Mouse (Mus musculus): ENCODE data around the gene 9330161L09Rik. TPM values are rescaled to one million over a fixed set of nuclear protein-coding genes. Genes with fewer than 3 reads are reported as not detected.

9330161L09Rik gene
- 1.8 TPM for polyA plus RNA-seq (2017; shearing (Covaris generic))

DNA sequence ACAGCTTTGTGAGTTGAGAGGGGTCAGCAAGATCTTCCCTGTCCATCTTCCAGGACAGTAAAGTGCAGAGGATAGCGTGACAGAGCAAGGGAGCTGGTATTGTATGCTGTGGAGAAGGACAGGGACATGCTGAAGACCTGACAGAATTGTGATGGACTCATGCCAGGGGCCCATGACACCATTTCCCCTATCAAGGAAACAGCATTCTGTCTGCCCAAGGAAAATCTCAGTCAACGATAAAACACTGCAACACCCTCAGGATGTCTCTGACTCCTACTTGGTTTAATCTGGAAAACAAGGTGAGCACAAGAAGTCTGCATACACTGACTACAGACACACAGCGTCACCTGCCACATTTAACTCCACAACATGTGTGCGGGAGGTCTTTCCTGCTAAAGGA lies at the start of gene 9330161L09Rik:
TSS of gene 9330161L09Rik (minus strand) at position 101 of the 400 bp plus-strand sequence.

GRCm38 (mm10) chr12:103457140-103457539 lies 49.5 kb upstream of the 9330161L09Rik start, which contains the start of gene Ifi27l2b:
TSS of gene Ifi27l2b (minus strand) at chr12:103457223.

DNA sequence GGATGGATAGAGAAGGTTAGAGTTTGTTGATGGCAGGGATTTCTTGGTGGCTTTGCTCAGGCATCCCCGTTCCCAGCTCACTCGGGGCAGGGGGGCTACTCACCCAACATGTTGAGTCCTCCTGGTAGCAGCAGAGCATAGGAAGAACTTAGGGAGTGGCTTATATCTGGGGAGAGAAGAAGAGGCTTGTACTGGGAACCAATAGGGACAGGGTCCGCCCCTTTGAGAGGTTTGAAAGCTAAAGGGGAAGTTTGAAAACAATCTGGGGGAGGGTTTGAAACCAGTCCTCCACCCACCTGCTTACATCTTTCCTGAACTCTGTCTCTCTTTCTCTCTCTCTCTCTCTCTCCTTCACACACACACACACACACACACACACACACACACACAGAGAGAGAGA lies 35.9 kb upstream of the 9330161L09Rik start, which contains the start of gene Ifi27l2a:
TSS of gene Ifi27l2a (minus strand) at position 157 of the 400 bp plus-strand sequence.

DNA sequence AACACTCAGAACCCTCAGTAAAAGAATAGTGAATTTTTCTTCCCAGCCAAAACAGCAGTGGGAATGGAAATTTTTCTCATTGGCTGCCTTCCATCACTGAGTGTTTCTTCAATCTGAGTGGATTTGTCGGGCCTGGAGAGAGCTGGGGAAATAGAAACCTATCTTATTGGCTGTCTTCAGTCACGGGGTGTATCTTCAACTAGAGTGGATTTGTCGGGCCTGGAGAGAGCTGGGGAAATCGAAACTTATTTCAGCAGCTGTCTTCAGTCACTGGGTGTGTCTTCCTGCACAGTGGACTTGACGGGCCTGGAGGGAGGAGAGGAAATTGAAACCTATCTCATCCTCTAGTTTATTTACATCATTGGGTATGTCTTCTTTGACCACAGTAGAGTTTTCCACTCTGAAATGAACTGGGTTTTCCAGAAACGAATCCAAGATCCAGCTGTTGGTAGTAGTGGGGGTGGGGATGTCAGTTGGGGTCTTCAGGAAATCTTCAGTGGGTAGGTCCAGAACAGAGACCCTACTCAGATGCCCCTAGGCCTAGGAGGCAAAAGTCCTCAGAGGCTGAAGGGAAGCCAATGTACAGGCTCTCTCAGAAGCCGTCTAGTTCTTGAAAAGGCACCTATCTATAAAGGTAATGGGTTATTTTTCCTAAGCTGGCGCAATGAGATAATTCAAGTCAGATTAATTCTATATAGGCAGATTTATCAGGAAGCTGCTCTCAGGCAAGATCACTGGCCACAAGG lies 26.5 kb upstream of the 9330161L09Rik start, which contains the start of gene Ifi27:
TSS of gene Ifi27 (plus strand) at position 226 of the 746 bp plus-strand sequence.

DNA sequence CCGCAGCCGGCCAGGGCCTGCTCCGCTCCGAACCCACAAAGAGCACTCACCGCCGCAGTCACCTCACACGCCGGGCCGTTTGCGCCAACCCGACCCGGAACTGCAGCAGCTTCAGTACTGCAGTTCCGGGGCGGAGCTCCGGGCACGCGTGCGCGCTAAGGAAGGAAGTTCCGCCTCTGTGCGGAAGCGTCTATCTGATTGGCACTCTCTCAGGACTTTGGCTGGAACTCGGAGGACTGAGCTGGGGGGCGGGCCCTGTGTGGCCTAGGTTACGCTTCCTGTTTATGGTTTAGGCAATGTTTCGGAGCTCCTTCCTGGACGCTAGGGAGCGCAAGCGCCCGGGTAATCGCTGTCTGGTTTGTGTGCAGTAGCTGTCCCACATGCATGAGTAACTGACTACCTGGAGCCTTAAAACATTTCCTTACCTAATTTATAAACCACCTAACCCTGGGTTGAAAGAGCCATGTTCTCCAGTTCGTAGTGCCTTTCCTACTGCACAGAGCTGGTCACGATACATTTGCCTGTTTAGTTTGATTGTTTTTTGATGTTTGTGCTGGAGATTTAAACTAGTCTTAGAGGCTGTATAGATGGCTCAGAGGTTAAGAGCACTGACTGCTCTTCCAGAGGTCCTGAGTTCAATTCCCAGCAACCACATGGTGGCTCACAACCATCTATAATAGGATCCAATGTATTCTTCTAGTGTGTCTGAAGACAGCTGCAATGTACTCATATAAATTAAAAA lies 18.3 kb upstream of the 9330161L09Rik start, which contains the start of gene Ddx24:
TSS of gene Ddx24 (minus strand) at position 102 of the 742 bp plus-strand sequence.

GRCm38 (mm10) chr12:103388505-103389347 lies 18.9 kb downstream of the 9330161L09Rik start, which contains the start of gene Otub2:
TSS of gene Otub2 (plus strand) at chr12:103388682.

Other genes starting within 250 kb of the 9330161L09Rik start
- not detected for gene Prima1, start 165.7 kb downstream of the 9330161L09Rik start, polyA plus RNA-seq (2017; shearing (Covaris generic))
- not detected for gene Fam181a, start 96.8 kb downstream of the 9330161L09Rik start, polyA plus RNA-seq (2017; shearing (Covaris generic))
- 14.6 TPM for gene Asb2, start 51.8 kb downstream of the 9330161L09Rik start, polyA plus RNA-seq (2017; shearing (Covaris generic))
- gene Otub2, start 19.1 kb downstream of the 9330161L09Rik start, polyA plus RNA-seq (2017; shearing (Covaris generic)) = 2.7 TPM
- gene Ddx24, start 18.0 kb upstream of the 9330161L09Rik start, polyA plus RNA-seq (2017; shearing (Covaris generic)) = 255 TPM
- 502 TPM for gene Ifi27, start 26.4 kb upstream of the 9330161L09Rik start, polyA plus RNA-seq (2017; shearing (Covaris generic))
- 1,693 TPM for gene Ifi27l2a, start 35.9 kb upstream of the 9330161L09Rik start, polyA plus RNA-seq (2017; shearing (Covaris generic))
- gene Ifi27l2b, start 49.4 kb upstream of the 9330161L09Rik start, polyA plus RNA-seq (2017; shearing (Covaris generic)) = not detected
- gene Ppp4r4, start 124.5 kb upstream of the 9330161L09Rik start, polyA plus RNA-seq (2017; shearing (Covaris generic)) = not detected
- not detected for gene Serpina10, start 223.6 kb upstream of the 9330161L09Rik start, polyA plus RNA-seq (2017; shearing (Covaris generic))
- gene Serpina6, start 249.4 kb upstream of the 9330161L09Rik start, polyA plus RNA-seq (2017; shearing (Covaris generic)) = not detected